Mouse (Mus musculus): ENCODE data around the gene Gadd45gip1. TPM values are rescaled to one million over a fixed set of nuclear protein-coding genes. Genes with fewer than 3 reads are reported as not detected.
A peak's percentile ranks its signal among the peaks of the same experiment; 100 is the strongest.

Gadd45gip1 gene
- total and polyA plus RNA-seq, 2 experiments from 2014 or later = 27.5 to 42.9 TPM

DNA sequence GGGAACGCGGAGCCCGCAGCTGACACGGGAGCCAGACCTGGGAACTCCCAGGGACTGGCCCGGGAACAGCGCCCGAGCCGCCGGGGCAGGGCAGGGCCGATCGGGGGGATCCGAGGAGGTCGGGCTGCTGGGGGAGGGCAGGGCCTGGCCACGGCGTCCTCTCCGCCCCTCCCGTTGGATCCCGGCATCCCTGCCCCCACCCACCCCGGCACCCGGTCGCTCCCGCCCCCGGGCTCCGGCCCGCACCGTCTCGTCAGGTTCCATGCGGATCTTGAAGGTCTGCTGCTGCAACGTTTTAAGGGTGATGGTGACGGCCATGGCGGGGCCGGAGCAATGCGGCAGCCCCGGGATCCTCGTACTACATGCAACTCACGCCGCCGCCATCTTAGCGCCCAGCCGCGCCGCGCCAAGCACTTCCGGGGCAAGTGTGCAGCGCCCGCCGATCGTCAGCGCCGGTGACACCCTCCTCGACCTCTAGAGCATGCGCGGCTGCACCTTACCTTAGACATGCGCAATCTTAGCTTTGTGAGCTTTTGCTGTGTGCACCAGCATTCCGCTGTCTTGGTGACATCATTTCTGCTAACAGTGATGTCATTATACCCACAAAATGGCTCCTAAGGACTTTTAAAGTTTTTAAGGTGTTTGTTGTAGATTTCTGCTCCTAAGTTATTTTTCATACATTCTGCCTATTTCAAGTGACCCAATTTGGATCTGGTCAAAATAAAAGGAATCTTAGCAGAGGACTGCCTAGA lies 9.1 kb downstream of the Gadd45gip1 start, which contains the start of gene Rad23a:
Rad23a (minus strand) TSS at position 418 of the 752 bp plus-strand sequence.
- H3K4me3 ChIP-seq (ENCODE audit: low read depth, low read length) = peak within 1 kb of the TSS; percentile 79
- ATAC-seq (ENCODE audit: low FRiP score) = peak; percentile 93
- peak within 1 kb of the TSS; percentile 76 for H3K4me2 ChIP-seq (ENCODE audit: low read depth, low read length, poor library complexity, severe bottlenecking)
- H3K36me3 ChIP-seq (ENCODE audit: insufficient read depth, low read length) = peaks cover 66% of the 10 kb centered on the region
- H3K27ac ChIP-seq (ENCODE audit: low read depth, low read length) = peak within 1 kb of the TSS; percentile 82
- TF ChIP-seq CTCF (IDR thresholded peaks at IDR 0.05) = no peak; the same call in 1 of the 2 replicates
- WGBS = under 1% methylated on average over 48 of the region's 55 CpGs
- H3K9me3 ChIP-seq (ENCODE audit: low read length) = no peaks in the 10 kb centered on the region
- H3K9ac ChIP-seq (replicated peaks; ENCODE audit: low read length, poor library complexity, severe bottlenecking) = peak within 1 kb of the TSS; percentile 96
- peak; percentile 98 for DNase-seq (ENCODE audit: low spot score)
- no peaks in the 10 kb centered on the region for H3K27me3 ChIP-seq (ENCODE audit: insufficient read depth, low read length)
- H3K4me1 ChIP-seq (ENCODE audit: insufficient read depth, low read length) = peaks cover 9% of the 10 kb centered on the region; the same call in 1 of the 2 replicates

DNA sequence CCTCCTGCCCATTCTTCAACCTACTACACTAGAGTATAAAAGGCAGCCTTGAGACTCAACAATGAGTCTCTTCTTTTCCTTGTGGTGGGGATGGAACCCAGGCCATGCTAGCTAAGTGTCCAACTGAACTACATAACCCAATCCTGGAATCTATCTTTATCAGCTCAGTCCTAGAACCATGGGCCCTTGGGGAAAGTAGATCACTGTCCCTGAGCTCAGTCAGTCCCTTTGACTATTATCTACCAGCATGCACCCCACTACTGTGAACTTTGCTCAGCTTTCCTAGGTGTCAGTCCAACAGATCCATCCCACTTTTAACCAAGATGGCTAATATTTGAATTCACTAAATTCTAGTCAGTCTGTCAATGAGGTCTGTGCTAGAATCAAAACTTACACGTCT lies 10.2 kb downstream of the Gadd45gip1 start:
- Histone ChIP-seq H3K4me2 (ENCODE audit: low read depth, low read length, poor library complexity, severe bottlenecking) (no peak overlapping the region), H3K4me1 (ENCODE audit: insufficient read depth, low read length) (peaks cover 9% of the 10 kb centered on the region; the same call in 1 of the 2 replicates), H3K9ac (replicated peaks; ENCODE audit: low read length, poor library complexity, severe bottlenecking) (no peak overlapping the region), H3K9me3 (ENCODE audit: low read length) (no peaks in the 10 kb centered on the region), H3K36me3 (ENCODE audit: insufficient read depth, low read length) (peaks cover 55% of the 10 kb centered on the region), H3K4me3 (ENCODE audit: low read depth, low read length) (no peak overlapping the region), H3K27ac (ENCODE audit: low read depth, low read length) (0 out of 2 replicates have a peak overlapping the region, but pooled peaks have one; percentile 32), H3K27me3 (ENCODE audit: insufficient read depth, low read length) (no peaks in the 10 kb centered on the region)
- 82% methylated on average over 1 of the region's 1 CpGs for WGBS
- ATAC-seq (ENCODE audit: low FRiP score) = no peak
- TF ChIP-seq CTCF (IDR thresholded peaks at IDR 0.05) = no peak
- DNase-seq (ENCODE audit: low spot score) = no peak

DNA sequence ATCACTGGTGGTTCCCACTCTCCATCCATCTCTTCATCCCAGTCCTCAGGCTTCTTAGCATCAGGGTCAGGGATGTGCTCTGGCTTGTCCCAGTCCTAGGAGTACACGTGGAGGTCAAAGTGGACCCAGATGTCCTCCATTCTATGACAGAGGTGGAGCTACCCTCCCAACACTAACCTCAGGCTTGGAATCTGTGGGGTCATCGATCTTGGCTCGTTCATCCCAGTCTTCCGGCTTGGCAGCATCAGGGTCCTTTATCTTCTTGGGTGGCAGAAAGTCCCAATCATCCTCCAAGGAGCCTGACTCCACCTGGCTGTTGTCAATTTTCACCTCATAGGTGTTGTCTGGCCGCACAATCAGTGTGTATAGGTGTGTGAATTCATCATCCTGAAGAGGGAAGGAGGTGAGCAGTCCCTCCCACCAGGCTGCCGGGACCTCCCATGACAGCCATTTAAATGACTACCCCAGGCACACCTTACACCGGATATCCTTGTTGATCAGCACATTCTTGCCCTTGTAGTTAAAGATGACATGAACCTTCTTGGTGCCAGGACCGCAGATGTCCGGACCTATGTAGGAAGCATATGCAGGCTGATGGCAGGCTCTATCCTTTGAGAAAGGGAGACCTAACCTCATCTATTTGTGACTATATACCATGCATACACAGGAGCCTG lies 13.2 kb downstream of the Gadd45gip1 start:
- Histone ChIP-seq H3K27me3 (ENCODE audit: insufficient read depth, low read length) (no peaks in the 10 kb centered on the region), H3K9me3 (ENCODE audit: low read length) (no peaks in the 10 kb centered on the region), H3K4me2 (ENCODE audit: low read depth, low read length, poor library complexity, severe bottlenecking) (peak overlapping the region; percentile 89), H3K4me1 (ENCODE audit: insufficient read depth, low read length) (peaks cover 5% of the 10 kb centered on the region; the same call in 1 of the 2 replicates), H3K4me3 (ENCODE audit: low read depth, low read length) (peak overlapping the region; percentile 89; the same call in 1 of the 2 replicates), H3K27ac (ENCODE audit: low read depth, low read length) (no peak overlapping the region), H3K9ac (replicated peaks; ENCODE audit: low read length, poor library complexity, severe bottlenecking) (peak overlapping the region; percentile 24; the same call in 1 of the 2 replicates), H3K36me3 (ENCODE audit: insufficient read depth, low read length) (peaks cover 35% of the 10 kb centered on the region)
- TF ChIP-seq CTCF (IDR thresholded peaks at IDR 0.05) = no peak
- ATAC-seq (ENCODE audit: low FRiP score) = no peak
- DNase-seq (ENCODE audit: low spot score) = no peak
- 89% methylated on average over 9 of the region's 9 CpGs for WGBS

GRCm38 (mm10) chr8:84845355-84846093 lies 14.2 kb downstream of the Gadd45gip1 start:
- Histone ChIP-seq H3K27me3 (ENCODE audit: insufficient read depth, low read length) (no peaks in the 10 kb centered on the region), H3K9me3 (ENCODE audit: low read length) (no peaks in the 10 kb centered on the region), H3K9ac (replicated peaks; ENCODE audit: low read length, poor library complexity, severe bottlenecking) (peak overlapping the region; percentile 81), H3K27ac (ENCODE audit: low read depth, low read length) (peak overlapping the region; percentile 91), H3K4me3 (ENCODE audit: low read depth, low read length) (peak overlapping the region; percentile 89), H3K4me1 (ENCODE audit: insufficient read depth, low read length) (0 out of 2 replicates have a peak, but pooled peaks cover 4% of the 10 kb centered on the region), H3K36me3 (ENCODE audit: insufficient read depth, low read length) (peaks cover 35% of the 10 kb centered on the region), H3K4me2 (ENCODE audit: low read depth, low read length, poor library complexity, severe bottlenecking) (peak overlapping the region; percentile 89)
- 17% methylated on average over 12 of the region's 12 CpGs for WGBS
- DNase-seq (ENCODE audit: low spot score) (peak; percentile 57), ATAC-seq (ENCODE audit: low FRiP score) (no peak)
- TF ChIP-seq CTCF (IDR thresholded peaks at IDR 0.05) = peak; percentile 74

- H3K9ac ChIP-seq (replicated peaks; ENCODE audit: low read length, poor library complexity, severe bottlenecking) = peak overlapping the region; percentile 81
- 0 out of 2 replicates have a peak, but pooled peaks cover 4% of the 10 kb centered on the region for H3K4me1 ChIP-seq (ENCODE audit: insufficient read depth, low read length)
- H3K36me3 ChIP-seq (ENCODE audit: insufficient read depth, low read length) = peaks cover 35% of the 10 kb centered on the region
- ATAC-seq (ENCODE audit: low FRiP score) (no peak; the same call in 1 of the 2 replicates), DNase-seq (ENCODE audit: low spot score) (peak; percentile 19)
- peak overlapping the region; percentile 89 for H3K4me3 ChIP-seq (ENCODE audit: low read depth, low read length)
- TF ChIP-seq CTCF (IDR thresholded peaks at IDR 0.05) = no peak
- WGBS = under 1% methylated on average over 30 of the region's 30 CpGs
- no peaks in the 10 kb centered on the region for H3K9me3 ChIP-seq (ENCODE audit: low read length)
- H3K27me3 ChIP-seq (ENCODE audit: insufficient read depth, low read length) = no peaks in the 10 kb centered on the region
- H3K4me2 ChIP-seq (ENCODE audit: low read depth, low read length, poor library complexity, severe bottlenecking) = peak overlapping the region; percentile 89
- peak overlapping the region; percentile 91 for H3K27ac ChIP-seq (ENCODE audit: low read depth, low read length)
These were observed 14.9 kb downstream of the Gadd45gip1 start for GRCm38 (mm10) chr8:84846094-84846721.

Measured in midbrain, postnatal 0 days (tissue).